Mouse (Mus musculus): Measurements from ENCODE around the gene Cbfa2t2. TPM values are rescaled to one million over a fixed set of nuclear protein-coding genes. Genes with fewer than 3 reads are reported as not detected.

Gene Cbfa2t2
- polyA plus RNA-seq, 1 experiment from 2014 or later: 30.8 TPM

- Histone ChIP-seq H3K27me3 (ENCODE audit: control insufficient read depth, insufficient read depth, low read length) (no peaks in the 10 kb centered on the region), H3K27ac (replicated peaks in 1 of 2; ENCODE audit: control insufficient read depth in 1 of 2, insufficient read depth in 1 of 2, low read depth in 2 of 2, low read length in 2 of 2) (no peak overlapping the region), H3K4me1 (ENCODE audit: control insufficient read depth in 2 of 2, insufficient read depth in 2 of 2, low read length in 2 of 2) (peaks cover 2 to 32% of the 10 kb centered on the region in 2 experiments), H3K9ac (ENCODE audit: low read length) (no peak overlapping the region), H3K4me3 (ENCODE audit: control insufficient read depth in 1 of 2, insufficient read depth in 1 of 2, low read depth in 1 of 2, low read length in 2 of 2) (no peak overlapping the region), H3K9me3 (ENCODE audit: control insufficient read depth, low read length) (no peaks in the 10 kb centered on the region), H3K36me3 (ENCODE audit: control insufficient read depth, insufficient read depth, low read length) (no peaks in the 10 kb centered on the region), H3K4me2 (ENCODE audit: low read length) (no peak overlapping the region)
- no peak for ATAC-seq (ENCODE audit: insufficient number of reproducible peaks, insufficient read depth, low FRiP score, low read depth)
These were observed 20.3 kb downstream of the Cbfa2t2 start for GRCm38 (mm10) chr2:154456621-154457020.

GRCm38 (mm10) chr2:154459262-154459661, 23.0 kb downstream of the Cbfa2t2 start:
- no peaks in the 10 kb centered on the region for H3K9me3 ChIP-seq (ENCODE audit: control insufficient read depth, low read length)
- H3K27ac ChIP-seq (replicated peaks in 1 of 2; ENCODE audit: control insufficient read depth in 1 of 2, insufficient read depth in 1 of 2, low read depth in 2 of 2, low read length in 2 of 2): no peak overlapping the region
- no peaks in the 10 kb centered on the region for H3K27me3 ChIP-seq (ENCODE audit: control insufficient read depth, insufficient read depth, low read length)
- H3K4me1 ChIP-seq (ENCODE audit: control insufficient read depth in 2 of 2, insufficient read depth in 2 of 2, low read length in 2 of 2): peaks cover 7 to 46% of the 10 kb centered on the region in 2 experiments
- WGBS: 58% methylated on average over 2 of the region's 2 CpGs
- no peak for ATAC-seq (ENCODE audit: insufficient number of reproducible peaks, insufficient read depth, low FRiP score, low read depth)
- H3K36me3 ChIP-seq (ENCODE audit: control insufficient read depth, insufficient read depth, low read length): no peaks in the 10 kb centered on the region
- H3K9ac ChIP-seq (ENCODE audit: low read length): no peak overlapping the region
- no peak overlapping the region for H3K4me2 ChIP-seq (ENCODE audit: low read length)
- H3K4me3 ChIP-seq (ENCODE audit: control insufficient read depth in 1 of 2, insufficient read depth in 1 of 2, low read depth in 1 of 2, low read length in 2 of 2): no peak overlapping the region

DNA sequence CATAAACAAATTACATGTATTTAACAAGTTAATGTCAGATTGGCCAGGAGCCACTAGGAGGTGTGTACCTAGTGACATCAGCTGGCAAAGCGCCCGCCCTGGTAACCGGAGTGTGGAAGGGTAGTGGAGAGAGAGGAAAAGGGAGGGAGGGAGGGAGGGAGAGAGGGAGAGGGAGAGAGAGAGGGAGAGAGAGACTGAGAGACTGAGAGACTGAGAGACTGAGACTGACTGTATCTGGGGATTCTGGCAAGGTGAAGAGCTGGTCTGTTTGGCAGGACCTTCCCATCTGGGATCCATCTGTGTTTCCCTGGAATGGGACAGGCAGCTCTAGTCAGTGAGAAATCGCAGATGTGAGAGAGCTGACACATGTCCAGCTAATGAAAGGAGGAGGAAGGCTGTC, 23.6 kb downstream of the Cbfa2t2 start:
- Histone ChIP-seq H3K4me1 (ENCODE audit: control insufficient read depth in 2 of 2, insufficient read depth in 2 of 2, low read length in 2 of 2) (peaks cover 8 to 46% of the 10 kb centered on the region in 2 experiments), H3K9ac (ENCODE audit: low read length) (no peak overlapping the region), H3K27ac (replicated peaks in 1 of 2; ENCODE audit: control insufficient read depth in 1 of 2, insufficient read depth in 1 of 2, low read depth in 2 of 2, low read length in 2 of 2) (peak overlapping the region; percentile 22 to 35; a peak in 1 of 4 replicates), H3K27me3 (ENCODE audit: control insufficient read depth, insufficient read depth, low read length) (no peaks in the 10 kb centered on the region), H3K4me3 (ENCODE audit: control insufficient read depth in 1 of 2, insufficient read depth in 1 of 2, low read depth in 1 of 2, low read length in 2 of 2) (no peak overlapping the region), H3K4me2 (ENCODE audit: low read length) (peak overlapping the region; percentile 24; the same call in 1 of the 2 replicates), H3K9me3 (ENCODE audit: control insufficient read depth, low read length) (no peaks in the 10 kb centered on the region), H3K36me3 (ENCODE audit: control insufficient read depth, insufficient read depth, low read length) (no peaks in the 10 kb centered on the region)
- WGBS: 13% methylated on average over 4 of the region's 4 CpGs
- ATAC-seq (ENCODE audit: insufficient number of reproducible peaks, insufficient read depth, low FRiP score, low read depth): peak; percentile 72

- Histone ChIP-seq H3K36me3 (ENCODE audit: control insufficient read depth, insufficient read depth, low read length) (no peaks in the 10 kb centered on the region), H3K4me3 (ENCODE audit: control insufficient read depth in 1 of 2, insufficient read depth in 1 of 2, low read depth in 1 of 2, low read length in 2 of 2) (no peak overlapping the region), H3K27me3 (ENCODE audit: control insufficient read depth, insufficient read depth, low read length) (no peaks in the 10 kb centered on the region), H3K9ac (ENCODE audit: low read length) (no peak overlapping the region), H3K9me3 (ENCODE audit: control insufficient read depth, low read length) (no peaks in the 10 kb centered on the region), H3K4me2 (ENCODE audit: low read length) (no peak overlapping the region), H3K4me1 (ENCODE audit: control insufficient read depth in 2 of 2, insufficient read depth in 2 of 2, low read length in 2 of 2) (peaks cover 11 to 47% of the 10 kb centered on the region in 2 experiments), H3K27ac (replicated peaks in 1 of 2; ENCODE audit: control insufficient read depth in 1 of 2, insufficient read depth in 1 of 2, low read depth in 2 of 2, low read length in 2 of 2) (peak overlapping the region; percentile 33 to 48; a peak in 1 of 4 replicates)
- ATAC-seq (ENCODE audit: insufficient number of reproducible peaks, insufficient read depth, low FRiP score, low read depth): no peak
- WGBS: 49% methylated on average over 11 of the region's 11 CpGs
These were observed 27.4 kb downstream of the Cbfa2t2 start for GRCm38 (mm10) chr2:154463621-154464198.

- WGBS: 88% methylated on average over 1 of the region's 1 CpGs
- H3K4me1 ChIP-seq (ENCODE audit: control insufficient read depth in 2 of 2, insufficient read depth in 2 of 2, low read length in 2 of 2): peaks cover 10 to 45% of the 10 kb centered on the region in 2 experiments
- no peak overlapping the region for H3K4me3 ChIP-seq (ENCODE audit: control insufficient read depth in 1 of 2, insufficient read depth in 1 of 2, low read depth in 1 of 2, low read length in 2 of 2)
- H3K27me3 ChIP-seq (ENCODE audit: control insufficient read depth, insufficient read depth, low read length): no peaks in the 10 kb centered on the region
- H3K9ac ChIP-seq (ENCODE audit: low read length): no peak overlapping the region; the same call in 1 of the 2 replicates
- no peak overlapping the region for H3K4me2 ChIP-seq (ENCODE audit: low read length)
- no peaks in the 10 kb centered on the region for H3K9me3 ChIP-seq (ENCODE audit: control insufficient read depth, low read length)
- H3K36me3 ChIP-seq (ENCODE audit: control insufficient read depth, insufficient read depth, low read length): no peaks in the 10 kb centered on the region
- no peak for ATAC-seq (ENCODE audit: insufficient number of reproducible peaks, insufficient read depth, low FRiP score, low read depth)
- H3K27ac ChIP-seq (replicated peaks in 1 of 2; ENCODE audit: control insufficient read depth in 1 of 2, insufficient read depth in 1 of 2, low read depth in 2 of 2, low read length in 2 of 2): no peak overlapping the region
These were observed 29.6 kb downstream of the Cbfa2t2 start for GRCm38 (mm10) chr2:154465914-154466335.

GRCm38 (mm10) chr2:154467139-154467538, 30.9 kb downstream of the Cbfa2t2 start:
- WGBS: 82% methylated on average over 5 of the region's 5 CpGs
- no peak overlapping the region for H3K4me2 ChIP-seq (ENCODE audit: low read length)
- H3K27ac ChIP-seq (replicated peaks in 1 of 2; ENCODE audit: control insufficient read depth in 1 of 2, insufficient read depth in 1 of 2, low read depth in 2 of 2, low read length in 2 of 2): no peak overlapping the region
- H3K36me3 ChIP-seq (ENCODE audit: control insufficient read depth, insufficient read depth, low read length): no peaks in the 10 kb centered on the region
- H3K27me3 ChIP-seq (ENCODE audit: control insufficient read depth, insufficient read depth, low read length): no peaks in the 10 kb centered on the region
- no peak overlapping the region for H3K4me3 ChIP-seq (ENCODE audit: control insufficient read depth in 1 of 2, insufficient read depth in 1 of 2, low read depth in 1 of 2, low read length in 2 of 2)
- ATAC-seq (ENCODE audit: insufficient number of reproducible peaks, insufficient read depth, low FRiP score, low read depth): no peak
- H3K9ac ChIP-seq (ENCODE audit: low read length): no peak overlapping the region
- H3K4me1 ChIP-seq (ENCODE audit: control insufficient read depth in 2 of 2, insufficient read depth in 2 of 2, low read length in 2 of 2): peaks cover 10 to 45% of the 10 kb centered on the region in 2 experiments
- H3K9me3 ChIP-seq (ENCODE audit: control insufficient read depth, low read length): no peaks in the 10 kb centered on the region

GRCm38 (mm10) chr2:154474251-154475061, 38.2 kb downstream of the Cbfa2t2 start:
- H3K4me1 ChIP-seq (ENCODE audit: control insufficient read depth in 2 of 2, insufficient read depth in 2 of 2, low read length in 2 of 2): peaks cover 0 to 18% of the 10 kb centered on the region in 2 experiments; a peak in 2 of 4 replicates
- WGBS: 96% methylated on average over 1 of the region's 1 CpGs
- H3K27me3 ChIP-seq (ENCODE audit: control insufficient read depth, insufficient read depth, low read length): no peaks in the 10 kb centered on the region
- no peak overlapping the region for H3K4me2 ChIP-seq (ENCODE audit: low read length)
- H3K9me3 ChIP-seq (ENCODE audit: control insufficient read depth, low read length): no peaks in the 10 kb centered on the region
- H3K9ac ChIP-seq (ENCODE audit: low read length): no peak overlapping the region
- ATAC-seq (ENCODE audit: insufficient number of reproducible peaks, insufficient read depth, low FRiP score, low read depth): no peak
- no peak overlapping the region for H3K4me3 ChIP-seq (ENCODE audit: control insufficient read depth in 1 of 2, insufficient read depth in 1 of 2, low read depth in 1 of 2, low read length in 2 of 2)
- no peaks in the 10 kb centered on the region for H3K36me3 ChIP-seq (ENCODE audit: control insufficient read depth, insufficient read depth, low read length)
- no peak overlapping the region for H3K27ac ChIP-seq (replicated peaks in 1 of 2; ENCODE audit: control insufficient read depth in 1 of 2, insufficient read depth in 1 of 2, low read depth in 2 of 2, low read length in 2 of 2)
